Mouse (Mus musculus) retina, adult 2 months (tissue): ENCODE results near the gene Tex264.
"Not testable (repeated sequence)": the region's sequence is repeated elsewhere in the genome, so short reads cannot be mapped to it uniquely, and the experiment has no call there.

Experiments used
- DNase-seq: peaks from one replicate; pipeline ENCODE4 v3.0.0-alpha.2; 2012; ENCODE audit warnings: low read depth, low spot score

Gene Tex264

GRCm38 (mm10) chr9:106664433-106664832, 21.3 kb downstream of the Tex264 start:
- DNase-seq = no peak

- DNase-seq = no peak
Measured at GRCm38 (mm10) chr9:106663200-106663599, 22.5 kb downstream of the Tex264 start.

- no peak for DNase-seq
Measured at GRCm38 (mm10) chr9:106659935-106660334, 25.8 kb downstream of the Tex264 start.

GRCm38 (mm10) chr9:106659441-106659840, 26.3 kb downstream of the Tex264 start:
- no peak for DNase-seq

GRCm38 (mm10) chr9:106657592-106657991, 28.1 kb downstream of the Tex264 start:
- DNase-seq = no peak

- no peak for DNase-seq
Measured at GRCm38 (mm10) chr9:106656820-106657219, 28.9 kb downstream of the Tex264 start.

GRCm38 (mm10) chr9:106655884-106656720, 29.6 kb downstream of the Tex264 start, which contains the start of gene Grm2:
TSS of gene Grm2 (minus strand) at chr9:106656082.
- DNase-seq = no peak

- no peak for DNase-seq
Measured at GRCm38 (mm10) chr9:106652720-106653119, 33.0 kb downstream of the Tex264 start.

GRCm38 (mm10) chr9:106647226-106647625, 38.5 kb downstream of the Tex264 start:
- DNase-seq = no peak

GRCm38 (mm10) chr9:106645684-106646271, 39.9 kb downstream of the Tex264 start:
- no peak for DNase-seq

GRCm38 (mm10) chr9:106643787-106644186, 41.9 kb downstream of the Tex264 start:
- DNase-seq = no peak

GRCm38 (mm10) chr9:106643128-106643527, 42.6 kb downstream of the Tex264 start:
- peak; percentile 52 for DNase-seq

- DNase-seq = no peak
Measured at GRCm38 (mm10) chr9:106641346-106641745, 44.4 kb downstream of the Tex264 start.

- no peak for DNase-seq
Measured at GRCm38 (mm10) chr9:106638154-106638553, 47.6 kb downstream of the Tex264 start.

GRCm38 (mm10) chr9:106632185-106632584, 53.5 kb downstream of the Tex264 start:
- DNase-seq = no peak

GRCm38 (mm10) chr9:106627796-106628195, 57.9 kb downstream of the Tex264 start:
- not testable (repeated sequence) for DNase-seq

- no peak for DNase-seq
Measured at GRCm38 (mm10) chr9:106626282-106626681, 59.4 kb downstream of the Tex264 start, which contains the start of gene Iqcf6. TSS of gene Iqcf6 (plus strand) at chr9:106626582.

GRCm38 (mm10) chr9:106617496-106617895, 68.2 kb downstream of the Tex264 start:
- DNase-seq = no peak

- DNase-seq = no peak
Measured at GRCm38 (mm10) chr9:106616306-106616705, 69.4 kb downstream of the Tex264 start.

- no peak for DNase-seq
Measured at GRCm38 (mm10) chr9:106614616-106615015, 71.1 kb downstream of the Tex264 start.

GRCm38 (mm10) chr9:106613951-106614350, 71.8 kb downstream of the Tex264 start:
- DNase-seq = no peak

GRCm38 (mm10) chr9:106610727-106611126, 75.0 kb downstream of the Tex264 start:
- no peak for DNase-seq
